Mouse (Mus musculus) midbrain, embryonic 11.5 days (tissue): Measurements from ENCODE around the gene Brsk1. TPM values are rescaled to one million over a fixed set of nuclear protein-coding genes. Genes with fewer than 3 reads are reported as not detected.

Experiments
- ATAC-seq: fragments of 200-750 bp; cut with Nextera tagmentation; 2 replicates; pipeline ENCODE4 v1.8.0; 2017; ENCODE audit warnings: moderate TSS enrichment, moderate library complexity; ENCODE audit not compliant: low FRiP score
- DNase-seq: peaks from one replicate; pipeline ENCODE4 v3.0.0; 2015; ENCODE audit warnings: low spot score; ENCODE audit errors: missing footprints
- H3K27ac ChIP-seq: fragments of 300-500 bp; sonication (generic); 2 replicates; pipeline ENCODE4 v1.5.1; 2014; ENCODE audit warnings: low read depth, low read length
- H3K27me3 ChIP-seq: fragments of 300-500 bp; sonication (generic); 2 replicates; pipeline ENCODE4 v1.6.1; 2014; ENCODE audit warnings: mild to moderate bottlenecking, low read length, moderate library complexity, mixed read lengths; ENCODE audit not compliant: control insufficient read depth, insufficient read depth
- H3K36me3 ChIP-seq: fragments of 300-500 bp; sonication (generic); 2 replicates; pipeline ENCODE4 v1.6.1; 2014; ENCODE audit warnings: mild to moderate bottlenecking, low read length, moderate library complexity, mixed read lengths; ENCODE audit not compliant: control insufficient read depth, insufficient read depth
- H3K4me1 ChIP-seq: fragments of 300-500 bp; sonication (generic); 2 replicates; pipeline ENCODE4 v1.6.1; 2014; ENCODE audit warnings: low read length; ENCODE audit not compliant: control insufficient read depth, insufficient read depth
- H3K4me2 ChIP-seq: fragments of 300-500 bp; sonication (generic); 2 replicates; pipeline ENCODE4 v1.6.1; 2014; ENCODE audit warnings: mild to moderate bottlenecking, moderate library complexity
- H3K4me3 ChIP-seq: fragments of 300-500 bp; sonication (generic); 2 replicates; pipeline ENCODE4 v1.5.1; 2014; ENCODE audit warnings: low read depth, low read length
- H3K9ac ChIP-seq: fragments of 300-500 bp; sonication (generic); 2 replicates; pipeline ENCODE4 v1.6.1; 2014; ENCODE audit warnings: low read length
- H3K9me3 ChIP-seq: fragments of 300-500 bp; sonication (generic); 2 replicates; pipeline ENCODE4 v1.6.1; 2016; ENCODE audit warnings: low read length; ENCODE audit not compliant: control insufficient read depth
- WGBS: fragments of 180-500 bp; shearing (Covaris S2); extraction: QIAGEN DNeasy Blood & Tissue Kit; methylation state at CpG from one replicate; pipeline ENCODE4 v1.1.7; 2014; 5-methylcytosine and 5-hydroxymethylcytosine counted together
- polyA plus RNA-seq: library from polyadenylated mRNA; unstranded; fragments of >200 nt; fragmentation: Nextera tagmentation; extraction: Ambion mirVana; gene quantifications from 2 replicates; pipeline ENCODE4 v1.2.1, GENCODE M21; 2014

Brsk1 gene
- polyA plus RNA-seq, result 2.3 and 3.2 TPM in 2 replicates

- H3K9me3 ChIP-seq, result no peaks in the 10 kb centered on the region
- peaks cover 12% of the 10 kb centered on the region for H3K36me3 ChIP-seq
- H3K9ac ChIP-seq, result peak within 1 kb of the TSS; percentile 100
- H3K4me1 ChIP-seq, result peaks cover 8% of the 10 kb centered on the region
- H3K4me3 ChIP-seq, result peak within 1 kb of the TSS; percentile 100
- peak within 1 kb of the TSS; percentile 79 for H3K4me2 ChIP-seq
- WGBS, result under 1% methylated on average over 11 of the region's 18 CpGs
- peak within 1 kb of the TSS; percentile 95 for H3K27ac ChIP-seq
- no peaks in the 10 kb centered on the region for H3K27me3 ChIP-seq
- peak; percentile 92 for ATAC-seq
- DNase-seq, result peak; percentile 99
These were observed at the start of gene Brsk1 for GRCm38 (mm10) chr7:4690387-4690786. TSS of gene Brsk1 (plus strand) at chr7:4690604.

- WGBS, result 85% methylated on average over 11 of the region's 11 CpGs
- peaks cover 26% of the 10 kb centered on the region for H3K36me3 ChIP-seq
These were observed 49.2 kb upstream of the Brsk1 start for GRCm38 (mm10) chr7:4641155-4641554.

GRCm38 (mm10) chr7:4641956-4642355, 48.4 kb upstream of the Brsk1 start:
- Histone ChIP-seq H3K4me2 (no peak overlapping the region), H3K27me3 (no peaks in the 10 kb centered on the region), H3K4me3 (no peak overlapping the region), H3K9me3 (no peaks in the 10 kb centered on the region), H3K4me1 (no peaks in the 10 kb centered on the region), H3K27ac (no peak overlapping the region), H3K9ac (no peak overlapping the region), H3K36me3 (peaks cover 26% of the 10 kb centered on the region)
- WGBS, result 94% methylated on average over 7 of the region's 7 CpGs
- no peak for ATAC-seq
- DNase-seq, result peak; percentile 37

More at GRCm38 (mm10) chr7:4641155-4641554, 49.2 kb upstream of the Brsk1 start:
- H3K9ac ChIP-seq, result no peak overlapping the region
- no peak for DNase-seq
- no peak overlapping the region for H3K27ac ChIP-seq
- H3K27me3 ChIP-seq, result no peaks in the 10 kb centered on the region
- no peak overlapping the region for H3K4me2 ChIP-seq
- no peaks in the 10 kb centered on the region for H3K4me1 ChIP-seq
- no peak overlapping the region for H3K4me3 ChIP-seq
- no peak; the same call in 1 of the 2 replicates for ATAC-seq
- H3K9me3 ChIP-seq, result no peaks in the 10 kb centered on the region

GRCm38 (mm10) chr7:4643225-4643624, 47.2 kb upstream of the Brsk1 start:
- Histone ChIP-seq H3K9ac (no peak overlapping the region), H3K4me1 (no peaks in the 10 kb centered on the region), H3K4me3 (no peak overlapping the region), H3K27ac (no peak overlapping the region), H3K27me3 (no peaks in the 10 kb centered on the region), H3K9me3 (no peaks in the 10 kb centered on the region), H3K36me3 (peaks cover 23% of the 10 kb centered on the region), H3K4me2 (no peak overlapping the region)
- WGBS, result 95% methylated on average over 6 of the region's 6 CpGs
- DNase-seq (peak; percentile 21), ATAC-seq (no peak)

GRCm38 (mm10) chr7:4646806-4647205, 43.6 kb upstream of the Brsk1 start:
- no peaks in the 10 kb centered on the region for H3K9me3 ChIP-seq
- WGBS, result 78% methylated on average over 3 of the region's 3 CpGs
- no peak overlapping the region for H3K4me3 ChIP-seq
- ATAC-seq, result no peak
- no peak overlapping the region for H3K27ac ChIP-seq
- no peak overlapping the region for H3K4me2 ChIP-seq
- peak; percentile 6 for DNase-seq
- peaks cover 15% of the 10 kb centered on the region for H3K36me3 ChIP-seq
- H3K9ac ChIP-seq, result no peak overlapping the region
- no peaks in the 10 kb centered on the region for H3K27me3 ChIP-seq
- H3K4me1 ChIP-seq, result no peaks in the 10 kb centered on the region

- H3K9ac ChIP-seq, result no peak overlapping the region
- H3K4me2 ChIP-seq, result no peak overlapping the region
- WGBS, result 87% methylated on average over 6 of the region's 6 CpGs
- DNase-seq (peak; percentile 6), ATAC-seq (no peak)
- H3K27ac ChIP-seq, result no peak overlapping the region
- H3K27me3 ChIP-seq, result no peaks in the 10 kb centered on the region
- no peaks in the 10 kb centered on the region for H3K9me3 ChIP-seq
- no peak overlapping the region for H3K4me3 ChIP-seq
- H3K4me1 ChIP-seq, result no peaks in the 10 kb centered on the region
- H3K36me3 ChIP-seq, result peaks cover 10% of the 10 kb centered on the region
These were observed 43.1 kb upstream of the Brsk1 start for GRCm38 (mm10) chr7:4647291-4647690.

- no peaks in the 10 kb centered on the region for H3K4me1 ChIP-seq
- no peak overlapping the region for H3K4me3 ChIP-seq
- H3K9me3 ChIP-seq, result no peaks in the 10 kb centered on the region
- no peak overlapping the region for H3K4me2 ChIP-seq
- no peak overlapping the region for H3K9ac ChIP-seq
- no peaks in the 10 kb centered on the region for H3K27me3 ChIP-seq
- no peak for ATAC-seq
- peaks cover 10% of the 10 kb centered on the region for H3K36me3 ChIP-seq
- H3K27ac ChIP-seq, result no peak overlapping the region
- DNase-seq, result no peak
- 83% methylated on average over 2 of the region's 2 CpGs for WGBS
These were observed 42.4 kb upstream of the Brsk1 start for GRCm38 (mm10) chr7:4647992-4648391.

GRCm38 (mm10) chr7:4651581-4651980, 38.8 kb upstream of the Brsk1 start:
- no peak overlapping the region for H3K27ac ChIP-seq
- no peaks in the 10 kb centered on the region for H3K9me3 ChIP-seq
- H3K4me3 ChIP-seq, result no peak overlapping the region
- WGBS, result 95% methylated on average over 8 of the region's 8 CpGs
- H3K36me3 ChIP-seq, result no peaks in the 10 kb centered on the region; the same call in 1 of the 2 replicates
- DNase-seq (no peak), ATAC-seq (no peak)
- H3K27me3 ChIP-seq, result no peaks in the 10 kb centered on the region
- no peak overlapping the region for H3K9ac ChIP-seq
- H3K4me2 ChIP-seq, result no peak overlapping the region
- H3K4me1 ChIP-seq, result no peaks in the 10 kb centered on the region

- no peak for ATAC-seq
- 97% methylated on average over 5 of the region's 5 CpGs for WGBS
These were observed 37.7 kb upstream of the Brsk1 start for GRCm38 (mm10) chr7:4652726-4653125.

More at GRCm38 (mm10) chr7:4652726-4653125, 37.7 kb upstream of the Brsk1 start:
- H3K9me3 ChIP-seq, result no peaks in the 10 kb centered on the region
- no peak overlapping the region for H3K9ac ChIP-seq
- H3K27me3 ChIP-seq, result no peaks in the 10 kb centered on the region
- H3K4me2 ChIP-seq, result no peak overlapping the region
- H3K4me1 ChIP-seq, result peaks cover 8% of the 10 kb centered on the region
- no peaks in the 10 kb centered on the region; the same call in 1 of the 2 replicates for H3K36me3 ChIP-seq
- no peak overlapping the region for H3K4me3 ChIP-seq
- DNase-seq, result no peak
- H3K27ac ChIP-seq, result no peak overlapping the region
